Mouse (Mus musculus): ENCODE measurements around the gene Slc46a3. TPM values are rescaled to one million over a fixed set of nuclear protein-coding genes. Genes with fewer than 3 reads are reported as not detected.
A peak's percentile ranks its signal among the peaks of the same experiment; 100 is the strongest.

Gene Slc46a3
- 1.2 and 1.8 TPM in 2 replicates for polyA plus RNA-seq (2014; fragmentation: Nextera tagmentation; extraction: Ambion mirVana)

- H3K27ac ChIP-seq (ENCODE audit: low read depth, low read length): no peak within 1 kb of the TSS
These were observed at the start of gene Slc46a3 for GRCm38 (mm10) chr5:147894455-147895076. Slc46a3 (minus strand) TSS chr5:147894815.

GRCm38 (mm10) chr5:147939226-147939625 is 44.6 kb upstream of the Slc46a3 start:
- no peak for ATAC-seq (ENCODE audit: low FRiP score, low TSS enrichment)
- H3K4me3 ChIP-seq (ENCODE audit: low read length): no peak overlapping the region
- peaks cover 8% of the 10 kb centered on the region; the same call in 1 of the 2 replicates for H3K9me3 ChIP-seq (ENCODE audit: control insufficient read depth, low read length)
- H3K4me2 ChIP-seq (replicated peaks; ENCODE audit: low read depth, low read length): no peak overlapping the region
- H3K27me3 ChIP-seq (ENCODE audit: control insufficient read depth, insufficient read depth, low read length): no peaks in the 10 kb centered on the region
- no peak overlapping the region for H3K9ac ChIP-seq (ENCODE audit: low read depth, low read length)
- 88% methylated on average over 5 of the region's 5 CpGs for WGBS
- H3K27ac ChIP-seq (ENCODE audit: low read depth, low read length): no peak overlapping the region
- H3K36me3 ChIP-seq (ENCODE audit: control insufficient read depth, insufficient read depth, low read length): no peaks in the 10 kb centered on the region
- no peaks in the 10 kb centered on the region for H3K4me1 ChIP-seq (ENCODE audit: control insufficient read depth, insufficient read depth, low read length)

More at GRCm38 (mm10) chr5:147894455-147895076, at the start of gene Slc46a3:
- Histone ChIP-seq H3K27me3 (ENCODE audit: control insufficient read depth, insufficient read depth, low read length) (peaks cover 11% of the 10 kb centered on the region; the same call in 1 of the 2 replicates), H3K9ac (ENCODE audit: low read depth, low read length) (peak within 1 kb of the TSS; percentile 54), H3K9me3 (ENCODE audit: control insufficient read depth, low read length) (no peaks in the 10 kb centered on the region), H3K4me2 (replicated peaks; ENCODE audit: low read depth, low read length) (peak within 1 kb of the TSS; percentile 98), H3K4me3 (ENCODE audit: low read length) (peak within 1 kb of the TSS; percentile 68), H3K4me1 (ENCODE audit: control insufficient read depth, insufficient read depth, low read length) (peaks cover 3% of the 10 kb centered on the region; the same call in 1 of the 2 replicates), H3K36me3 (ENCODE audit: control insufficient read depth, insufficient read depth, low read length) (no peaks in the 10 kb centered on the region)
- peak; percentile 100 for ATAC-seq (ENCODE audit: low FRiP score, low TSS enrichment)
- under 1% methylated on average over 47 of the region's 47 CpGs for WGBS

GRCm38 (mm10) chr5:147935096-147935495 is 40.5 kb upstream of the Slc46a3 start:
- Histone ChIP-seq H3K9me3 (ENCODE audit: control insufficient read depth, low read length) (0 out of 2 replicates have a peak, but pooled peaks cover 4% of the 10 kb centered on the region), H3K4me2 (replicated peaks; ENCODE audit: low read depth, low read length) (no peak overlapping the region), H3K27ac (ENCODE audit: low read depth, low read length) (no peak overlapping the region), H3K27me3 (ENCODE audit: control insufficient read depth, insufficient read depth, low read length) (no peaks in the 10 kb centered on the region), H3K36me3 (ENCODE audit: control insufficient read depth, insufficient read depth, low read length) (no peaks in the 10 kb centered on the region), H3K4me1 (ENCODE audit: control insufficient read depth, insufficient read depth, low read length) (no peaks in the 10 kb centered on the region), H3K9ac (ENCODE audit: low read depth, low read length) (no peak overlapping the region), H3K4me3 (ENCODE audit: low read length) (no peak overlapping the region)
- no peak for ATAC-seq (ENCODE audit: low FRiP score, low TSS enrichment)
- 90% methylated on average over 13 of the region's 13 CpGs for WGBS

- H3K36me3 ChIP-seq (ENCODE audit: control insufficient read depth, insufficient read depth, low read length): no peaks in the 10 kb centered on the region
- H3K4me1 ChIP-seq (ENCODE audit: control insufficient read depth, insufficient read depth, low read length): no peaks in the 10 kb centered on the region
- no peaks in the 10 kb centered on the region for H3K9me3 ChIP-seq (ENCODE audit: control insufficient read depth, low read length)
- no peak overlapping the region for H3K9ac ChIP-seq (ENCODE audit: low read depth, low read length)
- no peak overlapping the region for H3K4me2 ChIP-seq (replicated peaks; ENCODE audit: low read depth, low read length)
- no peak for ATAC-seq (ENCODE audit: low FRiP score, low TSS enrichment)
- no peak overlapping the region for H3K27ac ChIP-seq (ENCODE audit: low read depth, low read length)
- 82% methylated on average over 7 of the region's 7 CpGs for WGBS
- H3K4me3 ChIP-seq (ENCODE audit: low read length): no peak overlapping the region
- H3K27me3 ChIP-seq (ENCODE audit: control insufficient read depth, insufficient read depth, low read length): no peaks in the 10 kb centered on the region
These were observed 34.3 kb upstream of the Slc46a3 start for GRCm38 (mm10) chr5:147928668-147929497.

- Histone ChIP-seq H3K9ac (ENCODE audit: low read depth, low read length) (no peak overlapping the region), H3K27ac (ENCODE audit: low read depth, low read length) (no peak overlapping the region), H3K36me3 (ENCODE audit: control insufficient read depth, insufficient read depth, low read length) (no peaks in the 10 kb centered on the region), H3K4me1 (ENCODE audit: control insufficient read depth, insufficient read depth, low read length) (no peaks in the 10 kb centered on the region), H3K4me3 (ENCODE audit: low read length) (no peak overlapping the region), H3K27me3 (ENCODE audit: control insufficient read depth, insufficient read depth, low read length) (no peaks in the 10 kb centered on the region), H3K4me2 (replicated peaks; ENCODE audit: low read depth, low read length) (no peak overlapping the region), H3K9me3 (ENCODE audit: control insufficient read depth, low read length) (no peaks in the 10 kb centered on the region)
- 70% methylated on average over 15 of the region's 15 CpGs for WGBS
- no peak for ATAC-seq (ENCODE audit: low FRiP score, low TSS enrichment)
These were observed 31.5 kb upstream of the Slc46a3 start for GRCm38 (mm10) chr5:147925935-147926604.

GRCm38 (mm10) chr5:147924621-147925020 is 30.0 kb upstream of the Slc46a3 start:
- H3K27ac ChIP-seq (ENCODE audit: low read depth, low read length): no peak overlapping the region
- no peak overlapping the region for H3K4me2 ChIP-seq (replicated peaks; ENCODE audit: low read depth, low read length)
- no peak overlapping the region for H3K4me3 ChIP-seq (ENCODE audit: low read length)
- no peak overlapping the region for H3K9ac ChIP-seq (ENCODE audit: low read depth, low read length)
- H3K27me3 ChIP-seq (ENCODE audit: control insufficient read depth, insufficient read depth, low read length): no peaks in the 10 kb centered on the region
- no peaks in the 10 kb centered on the region for H3K4me1 ChIP-seq (ENCODE audit: control insufficient read depth, insufficient read depth, low read length)
- ATAC-seq (ENCODE audit: low FRiP score, low TSS enrichment): no peak
- WGBS: 77% methylated on average over 5 of the region's 5 CpGs
- no peaks in the 10 kb centered on the region for H3K36me3 ChIP-seq (ENCODE audit: control insufficient read depth, insufficient read depth, low read length)
- no peaks in the 10 kb centered on the region for H3K9me3 ChIP-seq (ENCODE audit: control insufficient read depth, low read length)

- no peak overlapping the region for H3K4me2 ChIP-seq (replicated peaks; ENCODE audit: low read depth, low read length)
- no peaks in the 10 kb centered on the region for H3K9me3 ChIP-seq (ENCODE audit: control insufficient read depth, low read length)
- ATAC-seq (ENCODE audit: low FRiP score, low TSS enrichment): no peak
- 0 out of 2 replicates have a peak, but pooled peaks cover 6% of the 10 kb centered on the region for H3K4me1 ChIP-seq (ENCODE audit: control insufficient read depth, insufficient read depth, low read length)
- no peaks in the 10 kb centered on the region for H3K36me3 ChIP-seq (ENCODE audit: control insufficient read depth, insufficient read depth, low read length)
- 72% methylated on average over 17 of the region's 17 CpGs for WGBS
- no peak overlapping the region for H3K9ac ChIP-seq (ENCODE audit: low read depth, low read length)
- no peak overlapping the region for H3K4me3 ChIP-seq (ENCODE audit: low read length)
- peak overlapping the region; percentile 8; the same call in 1 of the 2 replicates for H3K27ac ChIP-seq (ENCODE audit: low read depth, low read length)
- H3K27me3 ChIP-seq (ENCODE audit: control insufficient read depth, insufficient read depth, low read length): no peaks in the 10 kb centered on the region
These were observed 23.6 kb upstream of the Slc46a3 start for GRCm38 (mm10) chr5:147918044-147918846.

- ATAC-seq (ENCODE audit: low FRiP score, low TSS enrichment): no peak
- Histone ChIP-seq H3K9ac (ENCODE audit: low read depth, low read length) (no peak overlapping the region), H3K9me3 (ENCODE audit: control insufficient read depth, low read length) (no peaks in the 10 kb centered on the region), H3K27ac (ENCODE audit: low read depth, low read length) (no peak overlapping the region), H3K27me3 (ENCODE audit: control insufficient read depth, insufficient read depth, low read length) (no peaks in the 10 kb centered on the region), H3K4me3 (ENCODE audit: low read length) (no peak overlapping the region), H3K4me2 (replicated peaks; ENCODE audit: low read depth, low read length) (no peak overlapping the region), H3K4me1 (ENCODE audit: control insufficient read depth, insufficient read depth, low read length) (0 out of 2 replicates have a peak, but pooled peaks cover 6% of the 10 kb centered on the region), H3K36me3 (ENCODE audit: control insufficient read depth, insufficient read depth, low read length) (no peaks in the 10 kb centered on the region)
- WGBS: 87% methylated on average over 9 of the region's 9 CpGs
These were observed 21.6 kb upstream of the Slc46a3 start for GRCm38 (mm10) chr5:147916171-147916570.

All from kidney, embryonic 14.5 days (tissue).